Mouse (Mus musculus) stomach, embryonic 15.5 days (tissue): ENCODE results near the gene Utp11. TPM values are rescaled to one million over a fixed set of nuclear protein-coding genes. Genes with fewer than 3 reads are reported as not detected.
"Not testable (repeated sequence)": the region's sequence is repeated elsewhere in the genome, so short reads cannot be mapped to it uniquely, and the experiment has no call there.

Experiments
- ATAC-seq: fragments of 200-750 bp; cut with Nextera tagmentation; 2 replicates; pipeline ENCODE4 v1.8.0; 2017; ENCODE audit warnings: low read depth, moderate number of reproducible peaks, moderate TSS enrichment; ENCODE audit not compliant: insufficient read depth, low FRiP score
- H3K27ac ChIP-seq: fragments of 300-500 bp; sonication (generic); 2 replicates; pipeline ENCODE4 v1.5.1; 2015; ENCODE audit warnings: mild to moderate bottlenecking, inconsistent platforms
- H3K27me3 ChIP-seq: fragments of 300-500 bp; sonication (generic); replicated peaks from 2 replicates; pipeline ENCODE4 v1.6.1; 2015; ENCODE audit warnings: inconsistent platforms
- H3K36me3 ChIP-seq: fragments of 300-500 bp; sonication (generic); 2 replicates; pipeline ENCODE4 v1.6.1; 2015; ENCODE audit warnings: inconsistent platforms
- H3K4me1 ChIP-seq: fragments of 300-500 bp; sonication (generic); 2 replicates; pipeline ENCODE4 v1.6.1; 2015; ENCODE audit warnings: inconsistent platforms
- H3K4me2 ChIP-seq: fragments of 300-500 bp; sonication (generic); 2 replicates; pipeline ENCODE4 v1.6.1; 2015; ENCODE audit warnings: mild to moderate bottlenecking, inconsistent platforms
- H3K4me3 ChIP-seq: fragments of 300-500 bp; sonication (generic); replicated peaks from 2 replicates; pipeline ENCODE4 v1.5.1; 2015; ENCODE audit warnings: inconsistent platforms
- H3K9ac ChIP-seq: fragments of 300-500 bp; sonication (generic); 2 replicates; pipeline ENCODE4 v1.6.1; 2015; ENCODE audit warnings: inconsistent platforms
- H3K9me3 ChIP-seq: fragments of 300-500 bp; sonication (generic); 2 replicates; pipeline ENCODE4 v1.6.1; 2016; ENCODE audit warnings: inconsistent platforms
- WGBS: fragments of 180-500 bp; shearing (Covaris S2); methylation state at CpG from one replicate; pipeline ENCODE4 v1.1.7; 2015; 5-methylcytosine and 5-hydroxymethylcytosine counted together
- polyA plus RNA-seq: library from polyadenylated mRNA; unstranded; fragments of >200 nt; fragmentation: Nextera tagmentation; extraction: Ambion mirVana; gene quantifications from 2 replicates; pipeline ENCODE4 v1.2.1, GENCODE M21; 2015

Utp11 gene
- polyA plus RNA-seq, 1 experiment from 2014 or later = 82.1 TPM

- 84% methylated on average over 6 of the region's 6 CpGs for WGBS
- ATAC-seq = no peak
- H3K4me3 ChIP-seq = no peak overlapping the region
- H3K9me3 ChIP-seq = no peaks in the 10 kb centered on the region
- peaks cover 31% of the 10 kb centered on the region for H3K4me1 ChIP-seq
- peaks cover 7% of the 10 kb centered on the region for H3K36me3 ChIP-seq
- no peak overlapping the region for H3K9ac ChIP-seq
- H3K27ac ChIP-seq = no peak overlapping the region
- H3K27me3 ChIP-seq = no peaks in the 10 kb centered on the region
- H3K4me2 ChIP-seq = no peak overlapping the region
Observed at GRCm38 (mm10) chr4:124712618-124713017, 19.2 kb upstream of the Utp11 start.

GRCm38 (mm10) chr4:124710776-124711291 lies 17.4 kb upstream of the Utp11 start:
- no peaks in the 10 kb centered on the region for H3K9me3 ChIP-seq
- WGBS = 5% methylated on average over 5 of the region's 5 CpGs
- H3K9ac ChIP-seq = no peak overlapping the region
- H3K27ac ChIP-seq = peak overlapping the region; percentile 94
- no peak for ATAC-seq
- H3K4me1 ChIP-seq = peaks cover 32% of the 10 kb centered on the region
- no peaks in the 10 kb centered on the region for H3K27me3 ChIP-seq
- H3K36me3 ChIP-seq = peaks cover 1% of the 10 kb centered on the region
- no peak overlapping the region for H3K4me3 ChIP-seq
- peak overlapping the region; percentile 66 for H3K4me2 ChIP-seq

- Histone ChIP-seq H3K36me3 (no peaks in the 10 kb centered on the region), H3K4me1 (peaks cover 34% of the 10 kb centered on the region), H3K27ac (peak overlapping the region; percentile 94), H3K27me3 (no peaks in the 10 kb centered on the region), H3K9ac (no peak overlapping the region; the same call in 1 of the 2 replicates), H3K4me2 (peak overlapping the region; percentile 66), H3K9me3 (no peaks in the 10 kb centered on the region), H3K4me3 (peak overlapping the region; percentile 39)
- ATAC-seq = no peak
- WGBS = 3% methylated on average over 18 of the region's 18 CpGs
Observed at GRCm38 (mm10) chr4:124709961-124710446, 16.6 kb upstream of the Utp11 start.

- H3K9me3 ChIP-seq = no peaks in the 10 kb centered on the region
- 2% methylated on average over 41 of the region's 41 CpGs for WGBS
- H3K4me1 ChIP-seq = peaks cover 46% of the 10 kb centered on the region
- H3K27me3 ChIP-seq = no peaks in the 10 kb centered on the region
- peak; percentile 90 for ATAC-seq
- H3K9ac ChIP-seq = no peak overlapping the region
- H3K36me3 ChIP-seq = no peaks in the 10 kb centered on the region
- H3K27ac ChIP-seq = peak overlapping the region; percentile 94
- peak overlapping the region; percentile 39 for H3K4me3 ChIP-seq
- H3K4me2 ChIP-seq = peak overlapping the region; percentile 66
Observed at GRCm38 (mm10) chr4:124708518-124709477, 15.4 kb upstream of the Utp11 start.

- Histone ChIP-seq H3K4me1 (peaks cover 52% of the 10 kb centered on the region), H3K4me3 (peak overlapping the region; percentile 39; the same call in 1 of the 2 replicates), H3K27ac (peak overlapping the region; percentile 94), H3K4me2 (peak overlapping the region; percentile 66)
- not testable (repeated sequence) for ATAC-seq, H3K9me3 ChIP-seq, H3K36me3 ChIP-seq, H3K27me3 ChIP-seq, H3K9ac ChIP-seq
- 0% methylated on average over 1 of the region's 1 CpGs for WGBS
Observed at GRCm38 (mm10) chr4:124708200-124708517, 14.8 kb upstream of the Utp11 start.

GRCm38 (mm10) chr4:124707381-124708199 lies 14.2 kb upstream of the Utp11 start:
- not testable (repeated sequence) for ATAC-seq, H3K36me3 ChIP-seq, H3K4me2 ChIP-seq, H3K9ac ChIP-seq, H3K4me3 ChIP-seq, H3K9me3 ChIP-seq, H3K27me3 ChIP-seq
- H3K27ac ChIP-seq = peak overlapping the region; percentile 94; the same call in 1 of the 2 replicates
- WGBS = 87% methylated on average over 25 of the region's 25 CpGs
- H3K4me1 ChIP-seq = peaks cover 53% of the 10 kb centered on the region

- peak overlapping the region; percentile 93 for H3K27ac ChIP-seq
- no peak overlapping the region for H3K4me2 ChIP-seq
- H3K36me3 ChIP-seq = no peaks in the 10 kb centered on the region
- no peaks in the 10 kb centered on the region for H3K9me3 ChIP-seq
- peaks cover 56% of the 10 kb centered on the region for H3K4me1 ChIP-seq
- H3K9ac ChIP-seq = no peak overlapping the region
- 82% methylated on average over 23 of the region's 23 CpGs for WGBS
- no peak overlapping the region for H3K4me3 ChIP-seq
- no peak for ATAC-seq
- no peaks in the 10 kb centered on the region for H3K27me3 ChIP-seq
Observed at GRCm38 (mm10) chr4:124705661-124706269, 12.4 kb upstream of the Utp11 start.

- H3K4me2 ChIP-seq = peak overlapping the region; percentile 43
- no peaks in the 10 kb centered on the region for H3K36me3 ChIP-seq
- no peaks in the 10 kb centered on the region for H3K27me3 ChIP-seq
- peak overlapping the region; percentile 15; the same call in 1 of the 2 replicates for H3K4me3 ChIP-seq
- H3K9ac ChIP-seq = no peak overlapping the region
- H3K27ac ChIP-seq = peak overlapping the region; percentile 93
- peaks cover 52% of the 10 kb centered on the region for H3K4me1 ChIP-seq
- no peaks in the 10 kb centered on the region for H3K9me3 ChIP-seq
- 10% methylated on average over 11 of the region's 11 CpGs for WGBS
- no peak for ATAC-seq
Observed at GRCm38 (mm10) chr4:124704797-124705474, 11.5 kb upstream of the Utp11 start.

- H3K4me2 ChIP-seq = peak overlapping the region; percentile 43
- peak overlapping the region; percentile 13; the same call in 1 of the 2 replicates for H3K9ac ChIP-seq
- H3K4me1 ChIP-seq = peaks cover 49% of the 10 kb centered on the region
- peak overlapping the region; percentile 15; the same call in 1 of the 2 replicates for H3K4me3 ChIP-seq
- peak overlapping the region; percentile 93 for H3K27ac ChIP-seq
- no peaks in the 10 kb centered on the region for H3K36me3 ChIP-seq
- no peaks in the 10 kb centered on the region for H3K9me3 ChIP-seq
- whole genome bisulfite sequencing = 14% methylated on average over 6 of the region's 6 CpGs
- no peak for ATAC-seq
- no peaks in the 10 kb centered on the region for H3K27me3 ChIP-seq
Observed at GRCm38 (mm10) chr4:124703881-124704796, 10.7 kb upstream of the Utp11 start.

- H3K27ac ChIP-seq = peak overlapping the region; percentile 93
- H3K36me3 ChIP-seq = no peaks in the 10 kb centered on the region
- peak overlapping the region; percentile 43 for H3K4me2 ChIP-seq
- 35% methylated on average over 2 of the region's 2 CpGs for WGBS
- no peaks in the 10 kb centered on the region for H3K27me3 ChIP-seq
- peaks cover 46% of the 10 kb centered on the region for H3K4me1 ChIP-seq
- H3K9me3 ChIP-seq = no peaks in the 10 kb centered on the region
- H3K9ac ChIP-seq = no peak overlapping the region; the same call in 1 of the 2 replicates
- peak overlapping the region; percentile 9; the same call in 1 of the 2 replicates for H3K4me3 ChIP-seq
- no peak for ATAC-seq
Observed at GRCm38 (mm10) chr4:124703406-124703805, 10.0 kb upstream of the Utp11 start.
